Mouse (Mus musculus): ENCODE results near the gene Rex1bd. TPM values are rescaled to one million over a fixed set of nuclear protein-coding genes. Genes with fewer than 3 reads are reported as not detected.

Rex1bd gene
- total RNA-seq, 2 experiments from 2014 or later: 91.1 to 101 TPM

- no peak for DNase-seq (ENCODE audit: extremely low spot score in 1 of 2, low spot score in 1 of 2)
Measured at GRCm38 (mm10) chr8:70459636-70460035, 46.9 kb downstream of the Rex1bd start.

GRCm38 (mm10) chr8:70458462-70458861, 48.1 kb downstream of the Rex1bd start:
- no peak for DNase-seq (ENCODE audit: extremely low spot score in 1 of 2, low spot score in 1 of 2)

DNA sequence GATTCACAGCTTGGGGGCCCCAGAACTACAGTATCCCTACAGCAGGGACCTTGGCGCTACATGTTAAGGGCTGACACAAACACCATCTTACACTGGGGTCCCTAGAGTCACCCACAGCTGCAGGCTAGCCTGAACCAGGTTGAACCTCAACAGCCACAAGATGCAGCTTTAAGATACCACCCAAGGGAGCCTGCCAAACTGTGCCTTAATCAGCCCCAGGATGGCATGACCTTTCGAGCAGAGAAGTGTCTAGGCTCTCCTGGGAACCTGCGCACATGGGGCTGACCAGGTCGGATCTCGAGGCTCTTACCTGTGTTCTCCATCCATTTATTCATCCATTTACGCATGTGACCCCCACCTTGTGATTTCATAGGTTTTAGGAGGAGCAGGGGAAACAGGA, 48.7 kb downstream of the Rex1bd start:
- DNase-seq (ENCODE audit: extremely low spot score in 1 of 2, low spot score in 1 of 2): no peak

- DNase-seq (ENCODE audit: extremely low spot score in 1 of 2, low spot score in 1 of 2): no peak
Measured at GRCm38 (mm10) chr8:70456996-70457395, 49.6 kb downstream of the Rex1bd start.

Other genes starting within 250 kb of the Rex1bd start
- gene Homer3, start 223.9 kb downstream of the Rex1bd start, total RNA-seq (2021): 10 to 100 TPM; 84.4 to 86.0 TPM
- 10 to 100 TPM; 44.7 to 47.5 TPM for gene Ddx49, start 204.3 kb downstream of the Rex1bd start, total RNA-seq (2021)
- 100 to 1,000 TPM; 123 to 141 TPM for gene Cope, start 204.2 kb downstream of the Rex1bd start, total RNA-seq (2021)
- gene Cers1, start 191.0 kb downstream of the Rex1bd start, total RNA-seq (2021): 100 to 1,000 TPM; 117 to 122 TPM
- 10 to 100 TPM; 14.1 to 19.4 TPM for gene Gdf1, start 176.9 kb downstream of the Rex1bd start, total RNA-seq (2021)
- 10 to 100 TPM; 61.8 to 66.1 TPM for gene Upf1, start 153.5 kb downstream of the Rex1bd start, total RNA-seq (2021)
- gene Comp, start 133.2 kb downstream of the Rex1bd start, total RNA-seq (2021): under 1 TPM; 0.32 to 0.47 TPM
- gene Crtc1, start 67.2 kb downstream of the Rex1bd start, total RNA-seq (2021): 100 to 1,000 TPM; 166 to 172 TPM
- gene Klhl26, start 29.8 kb downstream of the Rex1bd start, total RNA-seq (2021): 10 to 100 TPM; 54.1 to 60.7 TPM
- 100 to 1,000 TPM; 318 to 351 TPM for gene Tmem59l, start 19.4 kb downstream of the Rex1bd start, total RNA-seq (2021)
- 10 to 100 TPM; 45.2 to 49.5 TPM for gene Crlf1, start 13.6 kb downstream of the Rex1bd start, total RNA-seq (2021)
- gene Uba52, start 4.0 kb upstream of the Rex1bd start, total RNA-seq (2021): 1,000 to 10,000 TPM; 1,005 to 1,128 TPM
- 100 to 1,000 TPM; 432 to 468 TPM for gene Fkbp8, start 21.0 kb upstream of the Rex1bd start, total RNA-seq (2021)
- 10 to 100 TPM; 37.8 to 38.0 TPM for gene Kxd1, start 21.2 kb upstream of the Rex1bd start, total RNA-seq (2021)
- gene Ell, start 32.7 kb upstream of the Rex1bd start, total RNA-seq (2021): 10 to 100 TPM; 20.3 to 23.5 TPM
- gene Isyna1, start 87.6 kb upstream of the Rex1bd start, total RNA-seq (2021): 10 to 100 TPM; 41.5 to 47.0 TPM
- gene Ssbp4, start 102.1 kb upstream of the Rex1bd start, total RNA-seq (2021): 100 to 1,000 TPM; 285 to 304 TPM
- 1 to 10 TPM in 1 of 2 experiments, under 1 TPM in 1; 0.63 to 1.0 TPM for gene Lrrc25, start 109.4 kb upstream of the Rex1bd start, total RNA-seq (2021)
- gene Gdf15, start 125.7 kb upstream of the Rex1bd start, total RNA-seq (2021): under 1 TPM in 1 of 2 experiments, not detected in 1; 0.26 TPM
- 10 to 100 TPM; 21.1 to 25.1 TPM for gene Pgpep1, start 153.6 kb upstream of the Rex1bd start, total RNA-seq (2021)
- 10 to 100 TPM; 66.2 to 67.4 TPM for gene Lsm4, start 166.5 kb upstream of the Rex1bd start, total RNA-seq (2021)
- 100 to 1,000 TPM; 181 to 194 TPM for gene Jund, start 192.2 kb upstream of the Rex1bd start, total RNA-seq (2021)
- gene Iqcn, start 196.7 kb upstream of the Rex1bd start, total RNA-seq (2021): under 1 TPM; 0.05 to 0.12 TPM
- gene Gm3336, start 211.8 kb upstream of the Rex1bd start, total RNA-seq (2021): not detected
- gene Pde4c, start 217.0 kb upstream of the Rex1bd start, total RNA-seq (2021): 1 to 10 TPM in 1 of 2 experiments, under 1 TPM in 1; 0.89 to 1.2 TPM
- gene Rab3a, start 247.9 kb upstream of the Rex1bd start, total RNA-seq (2021): 100 to 1,000 TPM; 789 to 843 TPM